Mouse (Mus musculus): ENCODE data around the gene Rnf123. TPM values are rescaled to one million over a fixed set of nuclear protein-coding genes. Genes with fewer than 3 reads are reported as not detected.

Rnf123 gene
- polyA plus RNA-seq, 1 experiment from 2014 or later: 29.4 TPM

- H3K4me2 ChIP-seq: peak overlapping the region; percentile 31
- H3K27me3 ChIP-seq (replicated peaks): peaks cover 19% of the 10 kb centered on the region
- peaks cover 19% of the 10 kb centered on the region for H3K4me1 ChIP-seq
- peak overlapping the region; percentile 76 for H3K9ac ChIP-seq
- H3K9me3 ChIP-seq: no peaks in the 10 kb centered on the region
- H3K36me3 ChIP-seq: no peaks in the 10 kb centered on the region
- WGBS: 21% methylated on average over 11 of the region's 11 CpGs
- no peak overlapping the region for H3K4me3 ChIP-seq
- ATAC-seq (ENCODE audit: extremely low read depth, insufficient number of reproducible peaks, low FRiP score, low TSS enrichment): peak; percentile 76; the same call in 1 of the 2 replicates
- peak overlapping the region; percentile 85 for H3K27ac ChIP-seq (replicated peaks)
Measured at GRCm38 (mm10) chr9:108119891-108120411, 36.8 kb upstream of the Rnf123 start.

- Histone ChIP-seq H3K4me3 (no peak overlapping the region), H3K27ac (replicated peaks) (no peak overlapping the region), H3K9ac (0 out of 2 replicates have a peak overlapping the region, but pooled peaks have one; percentile 6), H3K4me1 (peaks cover 19% of the 10 kb centered on the region), H3K36me3 (no peaks in the 10 kb centered on the region), H3K4me2 (no peak overlapping the region), H3K27me3 (replicated peaks) (peaks cover 47% of the 10 kb centered on the region), H3K9me3 (no peaks in the 10 kb centered on the region)
- ATAC-seq (ENCODE audit: extremely low read depth, insufficient number of reproducible peaks, low FRiP score, low TSS enrichment): no peak
- WGBS: 50% methylated on average over 4 of the region's 4 CpGs
Measured at GRCm38 (mm10) chr9:108117143-108117542, 34.0 kb upstream of the Rnf123 start.

GRCm38 (mm10) chr9:108115290-108116077 lies 32.3 kb upstream of the Rnf123 start:
- Histone ChIP-seq H3K27me3 (replicated peaks) (peaks cover 54% of the 10 kb centered on the region), H3K4me1 (peaks cover 25% of the 10 kb centered on the region), H3K9me3 (no peaks in the 10 kb centered on the region), H3K27ac (replicated peaks) (no peak overlapping the region), H3K4me3 (no peak overlapping the region), H3K36me3 (no peaks in the 10 kb centered on the region), H3K9ac (no peak overlapping the region; the same call in 1 of the 2 replicates), H3K4me2 (peak overlapping the region; percentile 27; the same call in 1 of the 2 replicates)
- 55% methylated on average over 43 of the region's 43 CpGs for WGBS
- ATAC-seq (ENCODE audit: extremely low read depth, insufficient number of reproducible peaks, low FRiP score, low TSS enrichment): no peak

GRCm38 (mm10) chr9:108112719-108113340 lies 29.7 kb upstream of the Rnf123 start:
- no peak overlapping the region for H3K4me2 ChIP-seq
- ATAC-seq (ENCODE audit: extremely low read depth, insufficient number of reproducible peaks, low FRiP score, low TSS enrichment): no peak
- peaks cover 26% of the 10 kb centered on the region for H3K4me1 ChIP-seq
- H3K36me3 ChIP-seq: no peaks in the 10 kb centered on the region
- WGBS: 92% methylated on average over 18 of the region's 18 CpGs
- H3K4me3 ChIP-seq: no peak overlapping the region
- H3K9ac ChIP-seq: no peak overlapping the region
- no peaks in the 10 kb centered on the region for H3K9me3 ChIP-seq
- no peak overlapping the region for H3K27ac ChIP-seq (replicated peaks)
- H3K27me3 ChIP-seq (replicated peaks): peaks cover 62% of the 10 kb centered on the region

GRCm38 (mm10) chr9:108111593-108112121 lies 28.5 kb upstream of the Rnf123 start:
- Histone ChIP-seq H3K27me3 (replicated peaks) (peaks cover 60% of the 10 kb centered on the region), H3K9ac (peak overlapping the region; percentile 79)

GRCm38 (mm10) chr9:108111101-108111592 lies 28.0 kb upstream of the Rnf123 start:
- Histone ChIP-seq H3K9me3 (no peaks in the 10 kb centered on the region), H3K27me3 (replicated peaks) (peaks cover 55% of the 10 kb centered on the region), H3K9ac (peak overlapping the region; percentile 79), H3K4me3 (peak overlapping the region; percentile 48), H3K4me1 (peaks cover 26% of the 10 kb centered on the region), H3K36me3 (no peaks in the 10 kb centered on the region), H3K4me2 (peak overlapping the region; percentile 78), H3K27ac (replicated peaks) (0 out of 2 replicates have a peak overlapping the region, but pooled peaks have one; percentile 8)
- 12% methylated on average over 22 of the region's 22 CpGs for WGBS
- ATAC-seq (ENCODE audit: extremely low read depth, insufficient number of reproducible peaks, low FRiP score, low TSS enrichment): no peak

More at GRCm38 (mm10) chr9:108111593-108112121, 28.5 kb upstream of the Rnf123 start:
- H3K4me1 ChIP-seq: peaks cover 26% of the 10 kb centered on the region
- WGBS: 67% methylated on average over 17 of the region's 17 CpGs
- no peaks in the 10 kb centered on the region for H3K9me3 ChIP-seq
- ATAC-seq (ENCODE audit: extremely low read depth, insufficient number of reproducible peaks, low FRiP score, low TSS enrichment): no peak
- H3K36me3 ChIP-seq: no peaks in the 10 kb centered on the region
- peak overlapping the region; percentile 78 for H3K4me2 ChIP-seq
- H3K27ac ChIP-seq (replicated peaks): 0 out of 2 replicates have a peak overlapping the region, but pooled peaks have one; percentile 8
- peak overlapping the region; percentile 48 for H3K4me3 ChIP-seq

GRCm38 (mm10) chr9:108110160-108110559 lies 27.0 kb upstream of the Rnf123 start:
- no peak for ATAC-seq (ENCODE audit: extremely low read depth, insufficient number of reproducible peaks, low FRiP score, low TSS enrichment)
- peak overlapping the region; percentile 48; the same call in 1 of the 2 replicates for H3K4me3 ChIP-seq
- H3K27ac ChIP-seq (replicated peaks): no peak overlapping the region
- H3K9me3 ChIP-seq: no peaks in the 10 kb centered on the region
- H3K4me1 ChIP-seq: peaks cover 29% of the 10 kb centered on the region
- peak overlapping the region; percentile 78 for H3K4me2 ChIP-seq
- whole genome bisulfite sequencing: 78% methylated on average over 16 of the region's 16 CpGs
- peak overlapping the region; percentile 79 for H3K9ac ChIP-seq
- H3K36me3 ChIP-seq: no peaks in the 10 kb centered on the region
- H3K27me3 ChIP-seq (replicated peaks): peaks cover 55% of the 10 kb centered on the region

GRCm38 (mm10) chr9:108107867-108108266 lies 24.7 kb upstream of the Rnf123 start:
- no peak overlapping the region for H3K4me2 ChIP-seq
- H3K36me3 ChIP-seq: no peaks in the 10 kb centered on the region
- no peak overlapping the region for H3K9ac ChIP-seq
- no peak overlapping the region for H3K4me3 ChIP-seq
- H3K27ac ChIP-seq (replicated peaks): no peak overlapping the region
- H3K27me3 ChIP-seq (replicated peaks): peaks cover 37% of the 10 kb centered on the region
- no peak for ATAC-seq (ENCODE audit: extremely low read depth, insufficient number of reproducible peaks, low FRiP score, low TSS enrichment)
- 91% methylated on average over 16 of the region's 16 CpGs for WGBS
- peaks cover 38% of the 10 kb centered on the region for H3K4me1 ChIP-seq
- no peaks in the 10 kb centered on the region for H3K9me3 ChIP-seq

- H3K9ac ChIP-seq: no peak overlapping the region
- H3K4me1 ChIP-seq: peaks cover 34% of the 10 kb centered on the region
- no peak for ATAC-seq (ENCODE audit: extremely low read depth, insufficient number of reproducible peaks, low FRiP score, low TSS enrichment)
- no peaks in the 10 kb centered on the region for H3K36me3 ChIP-seq
- WGBS: 89% methylated on average over 23 of the region's 23 CpGs
- H3K27me3 ChIP-seq (replicated peaks): peaks cover 29% of the 10 kb centered on the region
- no peaks in the 10 kb centered on the region for H3K9me3 ChIP-seq
- H3K4me2 ChIP-seq: no peak overlapping the region
- no peak overlapping the region for H3K4me3 ChIP-seq
- no peak overlapping the region for H3K27ac ChIP-seq (replicated peaks)
Measured at GRCm38 (mm10) chr9:108106090-108106489, 22.9 kb upstream of the Rnf123 start.

- WGBS: 79% methylated on average over 12 of the region's 12 CpGs
- no peak for ATAC-seq (ENCODE audit: extremely low read depth, insufficient number of reproducible peaks, low FRiP score, low TSS enrichment)
- Histone ChIP-seq H3K27me3 (replicated peaks) (peaks cover 24% of the 10 kb centered on the region), H3K4me1 (peaks cover 28% of the 10 kb centered on the region), H3K9me3 (no peaks in the 10 kb centered on the region), H3K9ac (peak overlapping the region; percentile 69; the same call in 1 of the 2 replicates), H3K4me3 (no peak overlapping the region), H3K4me2 (no peak overlapping the region), H3K36me3 (no peaks in the 10 kb centered on the region), H3K27ac (replicated peaks) (no peak overlapping the region)
Measured at GRCm38 (mm10) chr9:108105549-108105863, 22.4 kb upstream of the Rnf123 start.
